ENCODE assay signal across 25 mouse cellular contexts in the genomic region with DNA sequence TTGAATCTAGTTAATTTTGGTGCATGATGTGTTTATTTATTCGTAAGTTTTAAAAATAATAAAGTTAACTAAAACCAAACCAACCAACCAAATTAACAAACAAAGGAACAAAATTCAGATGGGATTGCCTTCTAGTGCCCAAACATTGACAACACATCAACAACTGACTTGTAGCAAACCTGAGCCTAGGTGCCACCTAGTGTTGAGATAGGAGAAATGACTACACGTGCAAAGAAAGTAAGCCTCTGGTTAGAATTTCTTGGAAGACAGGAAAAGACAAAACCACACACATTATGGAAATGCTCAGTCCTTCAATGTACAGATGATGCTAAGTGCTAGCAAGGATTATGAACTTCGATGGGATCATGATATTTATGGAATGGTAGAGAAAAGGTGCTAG. TPM values are rescaled to one million over a fixed set of nuclear protein-coding genes. Genes with fewer than 3 reads are reported as not detected.
DNase-seq lines count a peak whose midpoint lies in the region; ATAC-seq and TF ChIP-seq lines count a peak whose summit lies in the region.
"Had no signal": no experiment of that assay in that cellular context is flagged by ENCODE, and none has a peak within 500 bp of the region (broad histone marks: within the 10 kb centered on the region; RNA-seq: fewer than 3 reads in every experiment).

No protein-coding gene starts in this region.

- H3K4me2 ChIP-seq in intestine, postnatal 0 days (replicated peaks; ENCODE audit: low read depth), result no peak overlapping the region
- H3K4me2 ChIP-seq in intestine, embryonic 15.5 days (replicated peaks), result no peak overlapping the region
- no peak overlapping the region for H3K4me2 ChIP-seq in CH12.LX (ENCODE audit: insufficient read depth, low read depth, poor library complexity, severe bottlenecking)
- H3K4me2 ChIP-seq: forebrain, embryonic 15.5 days; heart, embryonic 13.5 days; liver, embryonic 13.5 days; stomach, embryonic 15.5 days had no signal

- no peak for TF ChIP-seq POLR2A in CH12.LX (IDR thresholded peaks at IDR 0.05; ENCODE audit: low read depth, low read length)
- no peak for TF ChIP-seq POLR2A in cerebellum, adult 2 months (IDR thresholded peaks at IDR 0.05; ENCODE audit: borderline replicate concordance, insufficient read depth, low read length)

- no peaks in the 10 kb centered on the region for H3K4me1 ChIP-seq in intestine, postnatal 0 days (replicated peaks; ENCODE audit: control insufficient read depth, insufficient read depth, low read length)
- no peaks in the 10 kb centered on the region for H3K4me1 ChIP-seq in intestine, embryonic 15.5 days (replicated peaks)
- no peaks in the 10 kb centered on the region for H3K4me1 ChIP-seq in CH12.LX (ENCODE audit: control insufficient read depth in 1 of 2, insufficient read depth in 2 of 2)
- H3K4me1 ChIP-seq in cerebellum, adult 2 months (ENCODE audit: control insufficient read depth, insufficient read depth, low read length), result no peaks in the 10 kb centered on the region
- H3K4me1 ChIP-seq: embryonic facial prominence, embryonic 10.5 days; forebrain, embryonic 15.5 days; heart, embryonic 13.5 days; liver, embryonic 13.5 days; midbrain, embryonic 10.5 days; stomach, embryonic 15.5 days had no signal

- H3K9ac ChIP-seq in intestine, postnatal 0 days (ENCODE audit: low read depth, low read length), result no peak overlapping the region
- no peak overlapping the region for H3K9ac ChIP-seq in intestine, embryonic 15.5 days
- H3K9ac ChIP-seq in CH12.LX (ENCODE audit: insufficient read depth, low read depth), result no peak overlapping the region
- H3K9ac ChIP-seq: forebrain, embryonic 15.5 days; heart, embryonic 13.5 days; liver, embryonic 13.5 days; stomach, embryonic 15.5 days had no signal

- TF ChIP-seq CTCF in intestine, postnatal 0 days (IDR thresholded peaks at IDR 0.05; ENCODE audit: low read depth), result peak; percentile 37; the same call in 1 of the 2 replicates
- peak in 1 of 2 experiments; percentile 66; a peak in 2 of 4 replicates for TF ChIP-seq CTCF in CH12.LX (conservative IDR thresholded peaks at IDR 0.05 in 1 of 2, IDR thresholded peaks at IDR 0.05 in 1 of 2; ENCODE audit: low read depth in 2 of 2, low read length in 2 of 2)
- TF ChIP-seq CTCF in cerebellum, adult 2 months (IDR thresholded peaks at IDR 0.05; ENCODE audit: borderline replicate concordance, insufficient read depth, low read depth, low read length), result no peak

- H3K27me3 ChIP-seq in intestine, postnatal 0 days (replicated peaks; ENCODE audit: control insufficient read depth, insufficient read depth, low read length), result no peaks in the 10 kb centered on the region
- no peaks in the 10 kb centered on the region for H3K27me3 ChIP-seq in intestine, embryonic 15.5 days (replicated peaks)
- H3K27me3 ChIP-seq in CH12.LX (replicated peaks), result no peaks in the 10 kb centered on the region
- no peaks in the 10 kb centered on the region for H3K27me3 ChIP-seq in cerebellum, adult 2 months (ENCODE audit: control insufficient read depth, insufficient read depth, low read length)
- H3K27me3 ChIP-seq: forebrain, embryonic 15.5 days; heart, embryonic 13.5 days; liver, embryonic 13.5 days; stomach, embryonic 15.5 days had no signal

- no peaks in the 10 kb centered on the region for H3K79me2 ChIP-seq in CH12.LX (replicated peaks; ENCODE audit: control insufficient read depth, extremely low read depth, insufficient read depth, poor library complexity, severe bottlenecking)

- H3K36me3 ChIP-seq in intestine, postnatal 0 days (ENCODE audit: control insufficient read depth, insufficient read depth), result no peaks in the 10 kb centered on the region
- H3K36me3 ChIP-seq in intestine, embryonic 15.5 days, result no peaks in the 10 kb centered on the region
- H3K36me3 ChIP-seq in CH12.LX (replicated peaks in 1 of 2; ENCODE audit: control insufficient read depth in 1 of 2, insufficient read depth in 1 of 2, low read length in 1 of 2), result no peaks in the 10 kb centered on the region
- H3K36me3 ChIP-seq: embryonic facial prominence, embryonic 10.5 days; forebrain, embryonic 15.5 days; heart, embryonic 13.5 days; liver, embryonic 13.5 days; midbrain, embryonic 10.5 days; stomach, embryonic 15.5 days had no signal

- dilution Hi-C loops in CH12.LX (cut with MboI; ENCODE audit: extremely low pct_ligation_motif_present, extremely low pct_unique_long_range_greater_than_20kb, low sequenced_read_pairs), result no loop called here

- DNase-seq in 3T3-L1 (ENCODE audit: low read depth, low spot score), result peak; percentile 1
- peak; percentile 11 for DNase-seq in CH12.LX (ENCODE audit: extremely low read depth)
- peak; percentile 7 for DNase-seq in ZHBTc4 (ENCODE audit: low read depth, low spot score)
- DNase-seq in adrenal gland, postnatal 4 days (ENCODE audit: low spot score in 2 of 2), result no peak
- no peak for DNase-seq in cerebellum, adult 2 months
- no peak for DNase-seq in thymus, postnatal 4 days
- DNase-seq: adrenal gland, adult 8-10 months; cerebellum, adult 9-10 months; liver, embryonic 13.5 days; lung, postnatal 10 days; right cerebral cortex, postnatal 14 days had no signal

- no peak for TF ChIP-seq EP300 in CH12.LX (IDR thresholded peaks at IDR 0.05; ENCODE audit: low read length)

- ATAC-seq in intestine, postnatal 0 days, result no peak
- no peak for ATAC-seq in intestine, embryonic 15.5 days
- ATAC-seq: forebrain, embryonic 15.5 days; inflammation-experienced regulatory T-cells, adult 6 months had no signal

- no peak overlapping the region for H3K4me3 ChIP-seq in intestine, postnatal 0 days (ENCODE audit: low read depth, low read length)
- no peak overlapping the region for H3K4me3 ChIP-seq in intestine, embryonic 15.5 days (replicated peaks)
- H3K4me3 ChIP-seq in CH12.LX (replicated peaks in 1 of 3; ENCODE audit: low read depth in 2 of 3, low read length in 2 of 3, poor library complexity in 1 of 3), result no peak overlapping the region
- no peak overlapping the region for H3K4me3 ChIP-seq in cerebellum, adult 2 months (replicated peaks; ENCODE audit: insufficient read depth, low read depth, low read length)
- H3K4me3 ChIP-seq: embryonic facial prominence, embryonic 10.5 days; forebrain, embryonic 15.5 days; heart, embryonic 13.5 days; left cerebral cortex, adult 2 months; liver, embryonic 13.5 days; midbrain, embryonic 10.5 days; stomach, embryonic 15.5 days had no signal

- WGBS in intestine, postnatal 0 days, result 47% methylated on average over 3 of the region's 3 CpGs
- WGBS in intestine, embryonic 15.5 days, result 38% methylated on average over 3 of the region's 3 CpGs
- WGBS in cerebellum, adult 2 months, result 33% methylated on average over 3 of the region's 3 CpGs

- in situ Hi-C loops in CH12.LX (cut with MboI; ENCODE audit: low pct_ligation_motif_present, low pct_unique_long_range_greater_than_20kb, low sequenced_read_pairs), result no loop called here

- peak; percentile 57 for TF ChIP-seq RAD21 in CH12.LX (IDR thresholded peaks at IDR 0.05; ENCODE audit: low read depth, low read length)

- H3K27ac ChIP-seq in intestine, postnatal 0 days (ENCODE audit: low read depth, low read length), result no peak overlapping the region
- H3K27ac ChIP-seq in intestine, embryonic 15.5 days, result no peak overlapping the region
- no peak overlapping the region for H3K27ac ChIP-seq in CH12.LX (ENCODE audit: insufficient read depth, low read depth)
- H3K27ac ChIP-seq in cerebellum, adult 2 months (ENCODE audit: insufficient read depth, low read length), result no peak overlapping the region
- H3K27ac ChIP-seq: embryonic facial prominence, embryonic 10.5 days; forebrain, embryonic 15.5 days; heart, embryonic 13.5 days; left cerebral cortex, adult 2 months; liver, embryonic 13.5 days; midbrain, embryonic 10.5 days; stomach, embryonic 15.5 days had no signal

- no peaks in the 10 kb centered on the region for H3K9me3 ChIP-seq in intestine, postnatal 0 days (ENCODE audit: control insufficient read depth)
- H3K9me3 ChIP-seq in intestine, embryonic 15.5 days, result no peaks in the 10 kb centered on the region
- no peaks in the 10 kb centered on the region for H3K9me3 ChIP-seq in CH12.LX (replicated peaks; ENCODE audit: low read length)
- H3K9me3 ChIP-seq: embryonic facial prominence, embryonic 10.5 days; forebrain, embryonic 15.5 days; heart, embryonic 13.5 days; liver, embryonic 13.5 days; midbrain, embryonic 10.5 days; stomach, embryonic 15.5 days had no signal

TF ChIP-seq in CH12.LX, 34 proteins besides CTCF, POLR2A, EP300 and RAD21 (continues in another document):
- TF ChIP-seq E2F4 (IDR thresholded peaks at IDR 0.05; ENCODE audit: insufficient replicate concordance, low read depth, low read length), result no peak
- no peak for TF ChIP-seq ZMIZ1 (IDR thresholded peaks at IDR 0.05; ENCODE audit: low read depth, low read length)
- peak; percentile 66 for TF ChIP-seq SMC3 (IDR thresholded peaks at IDR 0.05; ENCODE audit: low read depth, low read length)
- TF ChIP-seq ETS1 (conservative IDR thresholded peaks at IDR 0.05; ENCODE audit: low read depth, low read length), result no peak
- no peak for TF ChIP-seq POLR2AphosphoS2 (IDR thresholded peaks at IDR 0.05; ENCODE audit: low read depth, low read length)
- 0 out of 2 replicates have a peak, but pooled peaks have one; percentile 26 for TF ChIP-seq MYC (IDR thresholded peaks at IDR 0.05; ENCODE audit: low read depth, low read length)
- no peak for TF ChIP-seq MAX (IDR thresholded peaks at IDR 0.05; ENCODE audit: low read length)
- TF ChIP-seq ZNF384 (IDR thresholded peaks at IDR 0.05; ENCODE audit: low read depth, low read length), result no peak
- TF ChIP-seq IRF4 (IDR thresholded peaks at IDR 0.05; ENCODE audit: low read depth, low read length), result no peak
- no peak for TF ChIP-seq RCOR1 (conservative IDR thresholded peaks at IDR 0.05; ENCODE audit: low read depth, low read length)
- no peak for TF ChIP-seq TBP (conservative IDR thresholded peaks at IDR 0.05; ENCODE audit: low read depth, low read length)
- TF ChIP-seq ELF1 (IDR thresholded peaks at IDR 0.05; ENCODE audit: low read depth, low read length), result no peak

RNA-seq across cellular contexts. Expression of a gene that starts 46.6 kb away (rescaled TPM):
- polyA plus RNA-seq in intestine, postnatal 0 days (2015; fragmentation: Nextera tagmentation; extraction: Ambion mirVana), result 0.08 and 0.16 TPM in 2 replicates
- polyA plus RNA-seq in intestine, embryonic 15.5 days (2015; fragmentation: Nextera tagmentation; extraction: Ambion mirVana), result 0.08 and 0.09 TPM in 2 replicates
- not detected in 2 replicates for total RNA-seq in CH12.LX (2012; rRNA removed)
- total RNA-seq in CH12.LX (2014; rRNA removed), result 0.16 TPM in 1 of 2 replicates, not detected in the other
- polyA plus RNA-seq in CH12.LX (2012; ENCODE audit: insufficient read length, low read depth), result not detected in 2 replicates
- total RNA-seq in adrenal gland, postnatal 4 days (2021), result not detected
- polyA plus RNA-seq in cerebellum, adult 2 months (2012; rRNA removed), result 0.25 and 0.30 TPM in 2 replicates
- total RNA-seq: adrenal gland, adult 8-10 months; gastrocnemius, adult 18-20 months; hematopoietic stem cell, adult 5-6 weeks had no signal
- polyA plus RNA-seq: gonadal fat pad, adult 2 months; heart, embryonic 13.5 days; liver, embryonic 13.5 days had no signal

RNA-seq across cellular contexts. Expression of a gene that starts 51.2 kb away (rescaled TPM):
- polyA plus RNA-seq in intestine, postnatal 0 days (2015; fragmentation: Nextera tagmentation; extraction: Ambion mirVana), result 0.35 and 0.50 TPM in 2 replicates
- polyA plus RNA-seq in intestine, embryonic 15.5 days (2015; fragmentation: Nextera tagmentation; extraction: Ambion mirVana), result 4.1 and 4.6 TPM in 2 replicates
- 3.3 TPM in 2 replicates for total RNA-seq in CH12.LX (2012; rRNA removed)
- 3.7 and 4.3 TPM in 2 replicates for total RNA-seq in CH12.LX (2014; rRNA removed)
- polyA plus RNA-seq in CH12.LX (2012; ENCODE audit: insufficient read length, low read depth), result 3.6 and 4.1 TPM in 2 replicates
- total RNA-seq in adrenal gland, postnatal 4 days (2021), result 1 to 10 TPM; 2.2 to 2.5 TPM
- polyA plus RNA-seq in cerebellum, adult 2 months (2012; rRNA removed), result not detected in 2 replicates
- total RNA-seq: hematopoietic stem cell, adult 5-6 weeks; layer of hippocampus, adult 8-10 months; left cerebral cortex, adult 2 months had no signal
- polyA plus RNA-seq: spleen, adult 2 months had no signal

Comparison
In these comparisons a context has a peak if more than half of its experiments do, and no peak if none do; other contexts are left out.
1. DNase-seq: peak in 3T3-L1 (single experiment), CH12.LX (single experiment) and ZHBTc4 (single experiment); none in adrenal gland, postnatal 4 days (0 of 2), cerebellum, adult 2 months (0 of 2) and thymus, postnatal 4 days (single experiment).